Mouse (Mus musculus) hindbrain, embryonic 12.5 days (tissue): ENCODE data around the gene Atg101. TPM values are rescaled to one million over a fixed set of nuclear protein-coding genes. Genes with fewer than 3 reads are reported as not detected.
A peak's percentile ranks its signal among the peaks of the same experiment; 100 is the strongest.

ENCODE experiments used
- ATAC-seq: fragments of 200-750 bp; cut with Nextera tagmentation; 2 replicates; pipeline ENCODE4 v1.8.0; 2017; ENCODE audit warnings: moderate TSS enrichment; ENCODE audit not compliant: low FRiP score
- H3K27ac ChIP-seq: fragments of 300-500 bp; sonication (generic); 2 replicates; pipeline ENCODE4 v1.5.1; 2016; ENCODE audit warnings: mild to moderate bottlenecking
- H3K27me3 ChIP-seq: fragments of 300-500 bp; sonication (generic); 2 replicates; pipeline ENCODE4 v1.6.1; 2016; ENCODE audit warnings: mild to moderate bottlenecking
- H3K36me3 ChIP-seq: fragments of 300-500 bp; sonication (generic); 2 replicates; pipeline ENCODE4 v1.6.1; 2016; ENCODE audit warnings: mild to moderate bottlenecking
- H3K4me1 ChIP-seq: fragments of 300-500 bp; sonication (generic); 2 replicates; pipeline ENCODE4 v1.6.1; 2016
- H3K4me2 ChIP-seq: fragments of 300-500 bp; sonication (generic); replicated peaks from 2 replicates; pipeline ENCODE4 v1.6.1; 2016; ENCODE audit warnings: mild to moderate bottlenecking
- H3K4me3 ChIP-seq: fragments of 300-500 bp; sonication (generic); 2 replicates; pipeline ENCODE4 v1.5.1; 2016; ENCODE audit warnings: mild to moderate bottlenecking
- H3K9ac ChIP-seq: fragments of 300-500 bp; sonication (generic); 2 replicates; pipeline ENCODE4 v1.6.1; 2016; ENCODE audit warnings: mild to moderate bottlenecking, moderate library complexity
- H3K9me3 ChIP-seq: fragments of 300-500 bp; sonication (generic); replicated peaks from 2 replicates; pipeline ENCODE4 v1.6.1; 2016; ENCODE audit warnings: mild to moderate bottlenecking
- WGBS: fragments of 180-500 bp; shearing (Covaris S2); methylation state at CpG from one replicate; pipeline ENCODE4 v1.1.7; 2016; 5-methylcytosine and 5-hydroxymethylcytosine counted together
- polyA plus RNA-seq: library from polyadenylated mRNA; unstranded; fragments of >200 nt; fragmentation: Nextera tagmentation; extraction: Ambion mirVana; gene quantifications from 2 replicates; pipeline ENCODE4 v1.2.1, GENCODE M21; 2016

The Atg101 gene
- polyA plus RNA-seq, 1 experiment from 2014 or later = 66.5 TPM

- Histone ChIP-seq H3K27me3 (no peaks in the 10 kb centered on the region), H3K9me3 (no peaks in the 10 kb centered on the region), H3K36me3 (no peaks in the 10 kb centered on the region), H3K4me2 (no peak overlapping the region), H3K4me3 (no peak overlapping the region), H3K9ac (no peak overlapping the region), H3K4me1 (peaks cover 5% of the 10 kb centered on the region), H3K27ac (no peak overlapping the region)
- ATAC-seq = no peak
- 45% methylated on average over 5 of the region's 5 CpGs for WGBS
Measured at GRCm38 (mm10) chr15:101309493-101309892, 25.4 kb downstream of the Atg101 start.

DNA sequence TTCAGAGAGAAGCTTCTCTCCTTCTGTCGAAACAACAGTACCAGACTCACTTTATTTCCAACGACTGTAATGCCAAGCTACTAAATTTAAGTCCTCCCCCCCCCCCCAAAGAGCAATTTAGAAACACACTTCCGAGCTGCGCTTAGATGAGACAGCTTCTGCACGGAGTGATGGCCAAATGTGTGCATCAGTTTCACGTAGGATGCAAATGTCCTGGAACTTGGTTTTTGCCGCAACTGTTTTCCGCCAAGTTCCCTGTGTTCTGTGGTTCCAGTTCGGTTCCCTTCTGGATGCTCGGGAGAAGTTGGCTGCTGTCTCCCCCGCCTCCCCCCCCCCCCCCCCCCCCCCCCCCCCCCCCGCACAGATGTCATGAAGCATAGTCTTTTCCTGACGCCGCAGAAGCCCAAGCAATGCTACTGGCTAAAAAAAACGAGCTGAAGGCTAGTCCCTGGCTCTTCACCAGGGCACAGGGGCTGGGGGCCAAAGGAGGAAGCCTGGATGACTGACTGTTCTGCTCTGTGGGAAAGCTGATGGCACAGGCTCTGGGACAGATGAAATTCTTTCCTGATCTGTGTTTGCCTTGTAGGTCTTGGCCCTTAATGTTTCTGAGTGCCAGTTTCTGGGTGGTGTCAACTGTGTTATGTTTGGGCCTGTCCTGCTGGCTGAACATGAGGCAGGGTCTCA, 27.2 kb downstream of the Atg101 start:
- no peak for ATAC-seq
- no peaks in the 10 kb centered on the region for H3K36me3 ChIP-seq
- H3K9me3 ChIP-seq = no peaks in the 10 kb centered on the region
- no peak overlapping the region for H3K4me2 ChIP-seq
- 61% methylated on average over 14 of the region's 15 CpGs for WGBS
- peaks cover 9% of the 10 kb centered on the region for H3K4me1 ChIP-seq
- H3K27me3 ChIP-seq = no peaks in the 10 kb centered on the region
- H3K4me3 ChIP-seq = no peak overlapping the region
- no peak overlapping the region for H3K9ac ChIP-seq
- no peak overlapping the region for H3K27ac ChIP-seq

GRCm38 (mm10) chr15:101312006-101312405, 27.9 kb downstream of the Atg101 start:
- H3K9me3 ChIP-seq = no peaks in the 10 kb centered on the region
- H3K9ac ChIP-seq = no peak overlapping the region
- ATAC-seq = no peak
- H3K27me3 ChIP-seq = 0 out of 2 replicates have a peak, but pooled peaks cover 3% of the 10 kb centered on the region
- no peak overlapping the region for H3K4me2 ChIP-seq
- no peak overlapping the region for H3K27ac ChIP-seq
- H3K36me3 ChIP-seq = no peaks in the 10 kb centered on the region
- WGBS = 84% methylated on average over 6 of the region's 6 CpGs
- H3K4me3 ChIP-seq = no peak overlapping the region
- H3K4me1 ChIP-seq = peaks cover 11% of the 10 kb centered on the region

- Histone ChIP-seq H3K4me2 (no peak overlapping the region), H3K36me3 (no peaks in the 10 kb centered on the region), H3K4me3 (no peak overlapping the region), H3K9me3 (no peaks in the 10 kb centered on the region), H3K9ac (no peak overlapping the region), H3K4me1 (peaks cover 6% of the 10 kb centered on the region; the same call in 1 of the 2 replicates), H3K27ac (no peak overlapping the region), H3K27me3 (0 out of 2 replicates have a peak, but pooled peaks cover 4% of the 10 kb centered on the region)
- peak; percentile 31 for ATAC-seq
- WGBS = 84% methylated on average over 4 of the region's 4 CpGs
Measured at GRCm38 (mm10) chr15:101315378-101315777, 31.3 kb downstream of the Atg101 start.

GRCm38 (mm10) chr15:101315832-101316231, 31.8 kb downstream of the Atg101 start:
- peak; percentile 76 for ATAC-seq
- Histone ChIP-seq H3K4me2 (peak overlapping the region; percentile 44), H3K4me3 (no peak overlapping the region)

GRCm38 (mm10) chr15:101316279-101316912, 32.3 kb downstream of the Atg101 start:
- 69% methylated on average over 13 of the region's 13 CpGs for WGBS
- Histone ChIP-seq H3K36me3 (no peaks in the 10 kb centered on the region), H3K4me3 (no peak overlapping the region), H3K9ac (peak overlapping the region; percentile 18; the same call in 1 of the 2 replicates), H3K4me2 (peak overlapping the region; percentile 44; the same call in 1 of the 2 replicates), H3K4me1 (peaks cover 6% of the 10 kb centered on the region; the same call in 1 of the 2 replicates), H3K27ac (no peak overlapping the region), H3K9me3 (no peaks in the 10 kb centered on the region), H3K27me3 (0 out of 2 replicates have a peak, but pooled peaks cover 4% of the 10 kb centered on the region)
- peak; percentile 42; the same call in 1 of the 2 replicates for ATAC-seq

More at GRCm38 (mm10) chr15:101315832-101316231, 31.8 kb downstream of the Atg101 start:
- Histone ChIP-seq H3K9ac (peak overlapping the region; percentile 18; the same call in 1 of the 2 replicates), H3K27me3 (0 out of 2 replicates have a peak, but pooled peaks cover 4% of the 10 kb centered on the region), H3K27ac (no peak overlapping the region), H3K4me1 (peaks cover 6% of the 10 kb centered on the region; the same call in 1 of the 2 replicates), H3K36me3 (no peaks in the 10 kb centered on the region), H3K9me3 (no peaks in the 10 kb centered on the region)
- WGBS = 5% methylated on average over 11 of the region's 11 CpGs

DNA sequence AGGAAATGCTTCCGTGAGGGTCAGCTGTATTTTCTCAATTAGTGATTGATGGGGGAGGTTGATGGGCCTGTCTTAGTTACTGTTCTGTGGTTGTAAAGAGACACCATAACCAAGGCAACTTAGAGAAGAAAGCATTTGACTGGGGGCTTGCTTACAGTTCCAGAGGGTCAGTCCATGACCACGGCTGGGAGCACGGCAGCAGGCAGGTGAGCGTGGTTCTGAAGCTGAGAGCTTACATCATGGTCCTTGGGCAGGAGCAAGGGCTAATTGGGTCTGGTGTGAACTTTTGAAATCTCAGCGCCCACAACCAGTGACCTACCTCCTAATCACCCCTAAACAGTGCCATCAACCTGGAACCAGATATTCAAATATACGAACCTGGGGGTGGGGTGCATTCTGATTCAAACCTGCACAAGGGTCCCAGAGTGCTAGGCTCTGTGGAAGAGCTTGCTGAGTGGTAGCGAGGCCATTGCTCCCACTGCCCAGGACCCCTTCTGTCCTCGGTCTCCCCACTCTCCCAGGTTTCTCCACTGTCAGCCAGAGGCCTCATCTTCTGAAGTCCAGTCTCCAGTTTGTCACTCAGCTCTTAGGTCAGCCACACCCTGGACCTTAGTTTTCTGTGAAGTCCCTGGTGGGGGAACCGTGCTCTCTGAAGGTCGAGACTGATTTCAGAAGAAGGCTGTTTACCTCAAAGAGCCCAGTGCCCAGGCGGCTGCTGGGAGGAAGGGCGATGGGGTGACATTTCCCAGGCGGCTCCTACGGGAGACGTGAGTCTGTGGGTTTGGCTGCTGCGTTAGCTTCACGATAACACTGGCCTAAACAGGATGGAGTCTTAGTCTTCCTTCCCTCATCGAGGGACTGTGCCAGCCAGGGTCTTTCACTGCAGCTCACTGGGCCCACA, 33.1 kb downstream of the Atg101 start:
- Histone ChIP-seq H3K9me3 (no peaks in the 10 kb centered on the region), H3K4me2 (no peak overlapping the region), H3K36me3 (no peaks in the 10 kb centered on the region), H3K4me3 (no peak overlapping the region), H3K9ac (no peak overlapping the region), H3K27me3 (0 out of 2 replicates have a peak, but pooled peaks cover 4% of the 10 kb centered on the region), H3K4me1 (peaks cover 6% of the 10 kb centered on the region; the same call in 1 of the 2 replicates), H3K27ac (no peak overlapping the region)
- ATAC-seq = no peak
- WGBS = 81% methylated on average over 18 of the region's 18 CpGs

- no peak overlapping the region for H3K4me3 ChIP-seq
- no peaks in the 10 kb centered on the region for H3K36me3 ChIP-seq
- H3K27ac ChIP-seq = no peak overlapping the region
- 0 out of 2 replicates have a peak, but pooled peaks cover 4% of the 10 kb centered on the region for H3K27me3 ChIP-seq
- no peak for ATAC-seq
- no peaks in the 10 kb centered on the region for H3K9me3 ChIP-seq
- H3K9ac ChIP-seq = no peak overlapping the region
- H3K4me2 ChIP-seq = no peak overlapping the region
- WGBS = 85% methylated on average over 2 of the region's 2 CpGs
- peaks cover 6% of the 10 kb centered on the region; the same call in 1 of the 2 replicates for H3K4me1 ChIP-seq
Measured at GRCm38 (mm10) chr15:101317814-101318500, 33.9 kb downstream of the Atg101 start.

DNA sequence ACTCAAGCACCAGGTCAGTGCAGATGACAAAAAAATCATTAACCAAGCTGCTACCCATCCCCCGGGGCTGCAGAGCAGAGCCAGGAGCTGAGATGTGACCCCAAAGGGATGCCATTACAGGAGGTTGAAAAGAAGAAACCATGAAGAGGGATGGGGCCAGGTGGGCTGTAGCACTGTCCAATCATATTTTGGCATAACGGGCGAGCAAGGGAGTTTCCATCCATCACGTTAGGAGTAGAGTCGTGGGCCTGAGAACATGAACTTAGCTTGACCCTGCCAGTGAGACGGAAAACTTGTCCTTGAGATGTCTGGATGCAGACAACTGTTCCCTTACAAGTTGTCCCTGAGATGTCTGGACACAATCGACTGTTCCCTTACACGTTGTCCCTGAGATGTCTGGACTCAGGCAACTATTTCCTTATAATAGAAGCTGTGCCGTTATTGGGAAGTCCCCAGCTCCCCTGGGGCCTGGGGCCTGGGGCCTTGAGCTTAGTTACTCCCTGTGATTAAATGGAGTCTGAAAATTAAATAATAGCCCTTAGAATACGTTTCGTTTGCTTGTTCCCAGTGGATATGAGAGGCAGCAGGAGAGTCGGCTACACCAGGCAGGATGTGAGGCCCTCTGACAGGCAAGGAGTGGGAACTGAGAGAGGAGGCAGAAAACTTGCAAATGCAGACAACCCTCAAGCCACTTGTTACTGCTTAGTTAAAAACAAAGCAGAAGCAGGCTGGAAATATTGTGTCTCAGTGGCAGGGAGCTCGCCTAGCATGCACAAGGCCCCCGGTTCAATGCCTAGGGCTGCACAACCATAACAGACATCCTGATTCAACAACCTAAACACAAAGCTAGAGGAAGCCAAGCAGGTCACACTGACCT, 35.1 kb downstream of the Atg101 start:
- no peak overlapping the region for H3K4me2 ChIP-seq
- H3K4me3 ChIP-seq = no peak overlapping the region
- H3K9ac ChIP-seq = no peak overlapping the region
- no peak for ATAC-seq
- no peak overlapping the region for H3K27ac ChIP-seq
- H3K27me3 ChIP-seq = 0 out of 2 replicates have a peak, but pooled peaks cover 4% of the 10 kb centered on the region
- WGBS = 67% methylated on average over 14 of the region's 14 CpGs
- H3K9me3 ChIP-seq = no peaks in the 10 kb centered on the region
- peaks cover 6% of the 10 kb centered on the region; the same call in 1 of the 2 replicates for H3K4me1 ChIP-seq
- H3K36me3 ChIP-seq = no peaks in the 10 kb centered on the region

GRCm38 (mm10) chr15:101320010-101320617, 36.0 kb downstream of the Atg101 start:
- ATAC-seq = no peak
- H3K9ac ChIP-seq = no peak overlapping the region
- H3K27ac ChIP-seq = no peak overlapping the region
- H3K4me3 ChIP-seq = no peak overlapping the region
- no peaks in the 10 kb centered on the region for H3K36me3 ChIP-seq
- 86% methylated on average over 6 of the region's 6 CpGs for WGBS
- H3K27me3 ChIP-seq = 0 out of 2 replicates have a peak, but pooled peaks cover 4% of the 10 kb centered on the region
- peaks cover 6% of the 10 kb centered on the region; the same call in 1 of the 2 replicates for H3K4me1 ChIP-seq
- H3K9me3 ChIP-seq = no peaks in the 10 kb centered on the region
- H3K4me2 ChIP-seq = no peak overlapping the region
